Mouse (Mus musculus) hindbrain, embryonic 15.5 days (tissue): ENCODE data around the gene Cdkal1. TPM values are rescaled to one million over a fixed set of nuclear protein-coding genes. Genes with fewer than 3 reads are reported as not detected.

Source experiments
- ATAC-seq: fragments of 200-750 bp; cut with Nextera tagmentation; 2 replicates; pipeline ENCODE4 v1.8.0; 2017; ENCODE audit warnings: low read depth, moderate number of reproducible peaks, moderate TSS enrichment; ENCODE audit not compliant: low FRiP score
- H3K27ac ChIP-seq: fragments of 300-500 bp; sonication (generic); replicated peaks from 2 replicates; pipeline ENCODE4 v1.5.1; 2015; ENCODE audit warnings: mild to moderate bottlenecking, inconsistent platforms
- H3K27me3 ChIP-seq: fragments of 300-500 bp; sonication (generic); 2 replicates; pipeline ENCODE4 v1.6.1; 2015; ENCODE audit warnings: control low read depth, inconsistent platforms
- H3K36me3 ChIP-seq: fragments of 300-500 bp; sonication (generic); 2 replicates; pipeline ENCODE4 v1.6.1; 2015; ENCODE audit warnings: control low read depth, inconsistent platforms
- H3K4me1 ChIP-seq: fragments of 300-500 bp; sonication (generic); replicated peaks from 2 replicates; pipeline ENCODE4 v1.6.1; 2015; ENCODE audit warnings: control low read depth, inconsistent platforms
- H3K4me2 ChIP-seq: fragments of 300-500 bp; sonication (generic); 2 replicates; pipeline ENCODE4 v1.6.1; 2015; ENCODE audit warnings: moderate library complexity, mild to moderate bottlenecking, inconsistent platforms
- H3K4me3 ChIP-seq: fragments of 300-500 bp; sonication (generic); 2 replicates; pipeline ENCODE4 v1.5.1; 2015; ENCODE audit warnings: mild to moderate bottlenecking, inconsistent platforms
- H3K9ac ChIP-seq: fragments of 300-500 bp; sonication (generic); 2 replicates; pipeline ENCODE4 v1.6.1; 2015; ENCODE audit warnings: inconsistent platforms
- H3K9me3 ChIP-seq: fragments of 300-500 bp; sonication (generic); 2 replicates; pipeline ENCODE4 v1.6.1; 2016; ENCODE audit warnings: control low read depth, inconsistent platforms
- WGBS: fragments of 180-500 bp; shearing (Covaris S2); methylation state at CpG from one replicate; pipeline ENCODE4 v1.1.7; 2015; 5-methylcytosine and 5-hydroxymethylcytosine counted together
- polyA plus RNA-seq: library from polyadenylated mRNA; unstranded; fragments of >200 nt; fragmentation: Nextera tagmentation; extraction: Ambion mirVana; gene quantifications from 2 replicates; pipeline ENCODE4 v1.2.1, GENCODE M21; 2015

The Cdkal1 gene
- polyA plus RNA-seq, 1 experiment from 2014 or later: 20.2 TPM

DNA sequence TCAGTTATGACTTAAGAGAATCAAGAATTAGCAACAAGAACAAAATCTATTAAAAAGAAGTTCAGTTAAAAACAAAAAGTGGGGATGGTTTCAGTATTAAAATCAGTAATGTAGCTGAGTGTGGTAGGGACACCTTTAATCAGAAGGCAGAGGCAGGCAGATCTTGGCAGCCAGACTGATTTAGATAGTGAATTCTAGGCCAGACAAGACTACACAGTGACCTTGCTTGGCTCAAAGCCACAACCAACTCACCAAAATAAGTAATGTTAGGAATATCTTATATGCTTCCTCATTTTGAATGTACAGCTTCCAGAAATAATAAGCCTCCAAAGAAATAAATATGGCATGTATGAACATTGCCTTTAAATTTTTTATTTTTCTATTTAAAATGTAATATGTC lies 301.7 kb downstream of the Cdkal1 start:
- no peak overlapping the region for H3K4me2 ChIP-seq
- no peak overlapping the region for H3K27ac ChIP-seq
- no peaks in the 10 kb centered on the region for H3K36me3 ChIP-seq
- no peaks in the 10 kb centered on the region for H3K27me3 ChIP-seq
- H3K9me3 ChIP-seq: no peaks in the 10 kb centered on the region
- no peak for ATAC-seq
- H3K4me1 ChIP-seq: peaks cover 9% of the 10 kb centered on the region; the same call in 1 of the 2 replicates
- no peak overlapping the region for H3K4me3 ChIP-seq
- no peak overlapping the region for H3K9ac ChIP-seq

DNA sequence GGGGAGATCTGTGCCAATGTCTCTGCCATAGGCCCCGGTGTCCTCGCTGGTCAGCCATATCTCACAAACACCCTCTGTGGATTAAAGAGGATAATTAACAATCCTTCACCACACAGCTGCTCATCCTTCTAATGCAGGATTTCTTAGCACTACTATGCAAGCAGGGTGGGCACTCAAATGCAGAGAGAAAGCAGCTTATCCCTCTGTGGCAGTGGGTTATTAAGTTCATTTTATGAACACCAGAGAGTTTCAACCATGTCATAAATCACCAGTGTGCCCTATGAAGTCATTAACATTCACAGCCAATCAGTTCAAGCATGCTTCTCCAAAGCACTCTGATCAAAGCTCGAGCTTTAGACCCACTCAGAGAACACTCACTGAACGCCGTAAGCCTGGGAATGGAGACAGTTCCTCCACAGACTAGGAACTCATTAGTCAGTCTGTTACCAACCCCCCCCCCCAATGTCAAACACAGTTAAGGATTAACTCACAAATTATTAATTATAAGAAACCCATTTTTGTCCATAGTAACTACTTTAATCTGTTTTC lies 303.1 kb downstream of the Cdkal1 start:
- Histone ChIP-seq H3K4me1 (peaks cover 9% of the 10 kb centered on the region; the same call in 1 of the 2 replicates), H3K36me3 (no peaks in the 10 kb centered on the region), H3K4me2 (no peak overlapping the region), H3K27ac (no peak overlapping the region), H3K9ac (no peak overlapping the region), H3K27me3 (no peaks in the 10 kb centered on the region), H3K9me3 (no peaks in the 10 kb centered on the region), H3K4me3 (no peak overlapping the region)
- WGBS: 54% methylated on average over 5 of the region's 5 CpGs
- ATAC-seq: peak; percentile 45

DNA sequence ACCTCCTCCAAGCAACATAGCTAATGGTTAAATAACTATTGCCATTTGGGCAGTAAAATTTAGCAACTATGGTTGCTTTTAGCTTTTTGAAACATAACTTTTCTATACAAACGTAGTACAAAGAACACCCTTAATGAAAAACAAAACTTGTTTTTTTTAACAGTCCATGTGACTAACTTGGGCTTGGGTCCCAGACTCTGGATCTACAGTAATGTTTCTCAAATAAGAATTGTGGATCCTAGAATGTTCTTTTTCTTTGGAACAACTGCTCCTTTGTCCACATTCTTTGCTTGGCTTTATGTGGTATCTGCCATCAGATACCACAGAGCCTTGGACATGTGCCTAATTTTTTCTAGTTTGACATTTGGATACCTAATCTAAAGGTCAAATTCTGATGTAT lies 304.6 kb downstream of the Cdkal1 start:
- Histone ChIP-seq H3K4me1 (peaks cover 8% of the 10 kb centered on the region; the same call in 1 of the 2 replicates), H3K4me3 (no peak overlapping the region), H3K36me3 (no peaks in the 10 kb centered on the region), H3K9ac (no peak overlapping the region), H3K27ac (no peak overlapping the region), H3K27me3 (no peaks in the 10 kb centered on the region), H3K9me3 (no peaks in the 10 kb centered on the region), H3K4me2 (no peak overlapping the region)
- no peak for ATAC-seq
- 76% methylated on average over 1 of the region's 1 CpGs for WGBS

DNA sequence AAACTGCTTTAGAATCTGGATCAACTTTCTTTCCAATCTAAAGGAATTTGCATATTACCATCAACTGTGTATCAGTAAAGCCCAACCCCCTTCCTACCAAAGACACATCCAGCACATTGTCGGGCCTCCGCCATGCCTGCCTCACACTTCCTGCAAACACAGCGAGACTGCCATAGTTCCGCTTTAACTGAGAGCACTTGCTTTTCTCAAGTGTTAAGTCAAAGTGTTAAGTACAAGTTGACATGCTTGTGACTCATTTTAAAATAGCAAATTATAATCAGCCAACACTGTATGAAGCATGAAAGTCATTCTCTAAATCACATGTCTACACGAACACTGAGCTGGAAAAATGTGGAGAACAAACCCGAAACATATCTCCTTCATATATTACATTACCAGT lies 305.3 kb downstream of the Cdkal1 start:
- Histone ChIP-seq H3K36me3 (no peaks in the 10 kb centered on the region), H3K4me1 (peaks cover under 1% of the 10 kb centered on the region; the same call in 1 of the 2 replicates), H3K27ac (no peak overlapping the region), H3K9ac (no peak overlapping the region), H3K4me2 (no peak overlapping the region), H3K9me3 (no peaks in the 10 kb centered on the region), H3K4me3 (no peak overlapping the region), H3K27me3 (no peaks in the 10 kb centered on the region)
- WGBS: 95% methylated on average over 6 of the region's 6 CpGs
- no peak for ATAC-seq

DNA sequence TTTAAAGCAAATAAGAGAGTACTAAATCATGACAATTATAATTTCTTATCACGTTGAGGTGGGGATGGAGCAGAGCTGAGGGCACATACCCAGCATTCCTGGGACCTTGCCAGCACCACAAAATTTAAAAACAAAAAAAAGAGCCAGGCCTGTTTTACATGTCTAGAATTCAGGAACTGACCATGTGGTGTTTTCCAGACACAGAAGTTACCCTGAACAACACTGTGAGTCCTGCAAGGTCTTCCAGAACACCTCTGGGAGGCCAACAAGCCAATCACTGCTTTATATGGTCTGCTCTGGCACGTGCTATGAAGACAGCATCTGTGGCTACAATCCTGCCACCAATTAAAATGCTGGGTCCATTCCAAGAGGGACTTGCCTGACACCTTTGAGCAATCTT lies 305.7 kb downstream of the Cdkal1 start:
- ATAC-seq: no peak
- WGBS: 61% methylated on average over 2 of the region's 2 CpGs
- Histone ChIP-seq H3K4me3 (no peak overlapping the region), H3K27me3 (no peaks in the 10 kb centered on the region), H3K9ac (no peak overlapping the region), H3K4me2 (no peak overlapping the region), H3K4me1 (no peaks in the 10 kb centered on the region), H3K27ac (no peak overlapping the region), H3K36me3 (no peaks in the 10 kb centered on the region), H3K9me3 (no peaks in the 10 kb centered on the region)

DNA sequence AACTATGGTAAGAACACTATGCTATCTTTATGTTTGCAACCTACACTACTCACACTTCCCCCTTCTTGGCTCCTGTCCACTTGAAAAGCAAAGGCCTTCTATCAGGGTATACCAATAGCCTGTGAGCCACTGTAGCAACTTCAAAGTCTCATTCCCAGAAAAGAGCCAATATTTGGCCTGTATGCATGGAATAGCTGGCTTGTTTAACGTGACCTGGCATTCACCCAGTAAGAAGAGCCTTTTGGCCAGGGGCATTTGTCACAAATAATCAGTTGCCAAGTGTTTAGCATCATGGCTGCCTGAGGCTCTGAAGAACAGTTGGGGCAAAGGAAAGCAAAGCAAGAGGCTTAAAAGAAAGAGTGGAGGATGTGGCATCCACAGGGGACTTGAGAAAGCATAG lies 317.6 kb downstream of the Cdkal1 start:
- Histone ChIP-seq H3K9ac (no peak overlapping the region), H3K4me3 (no peak overlapping the region), H3K4me1 (no peaks in the 10 kb centered on the region), H3K36me3 (no peaks in the 10 kb centered on the region), H3K27me3 (no peaks in the 10 kb centered on the region), H3K4me2 (no peak overlapping the region), H3K9me3 (no peaks in the 10 kb centered on the region), H3K27ac (no peak overlapping the region)
- ATAC-seq: no peak
- 31% methylated on average over 1 of the region's 1 CpGs for WGBS

DNA sequence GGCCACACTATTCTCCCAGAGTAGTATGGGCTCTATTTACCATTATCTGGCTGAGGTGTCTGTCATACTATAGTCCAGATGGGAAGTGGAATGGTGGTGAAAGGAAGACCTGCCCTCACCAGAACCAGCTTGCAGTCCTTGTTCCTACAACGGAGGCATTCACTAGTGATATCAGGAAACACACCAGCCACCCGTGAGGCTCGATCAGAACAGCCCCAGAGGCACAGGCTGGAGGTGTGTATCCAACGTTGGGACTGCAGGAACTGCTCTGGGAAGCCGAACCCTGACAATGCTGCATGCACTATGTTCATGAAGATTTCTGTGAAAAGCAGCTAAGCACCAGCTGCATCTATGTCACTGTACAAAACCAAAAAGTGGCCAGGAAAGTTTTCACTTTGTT lies 321.9 kb downstream of the Cdkal1 start:
- Histone ChIP-seq H3K27ac (no peak overlapping the region), H3K4me2 (no peak overlapping the region), H3K27me3 (no peaks in the 10 kb centered on the region), H3K9me3 (no peaks in the 10 kb centered on the region), H3K36me3 (no peaks in the 10 kb centered on the region), H3K9ac (no peak overlapping the region), H3K4me3 (no peak overlapping the region), H3K4me1 (no peaks in the 10 kb centered on the region)
- ATAC-seq: no peak
- 83% methylated on average over 5 of the region's 5 CpGs for WGBS

DNA sequence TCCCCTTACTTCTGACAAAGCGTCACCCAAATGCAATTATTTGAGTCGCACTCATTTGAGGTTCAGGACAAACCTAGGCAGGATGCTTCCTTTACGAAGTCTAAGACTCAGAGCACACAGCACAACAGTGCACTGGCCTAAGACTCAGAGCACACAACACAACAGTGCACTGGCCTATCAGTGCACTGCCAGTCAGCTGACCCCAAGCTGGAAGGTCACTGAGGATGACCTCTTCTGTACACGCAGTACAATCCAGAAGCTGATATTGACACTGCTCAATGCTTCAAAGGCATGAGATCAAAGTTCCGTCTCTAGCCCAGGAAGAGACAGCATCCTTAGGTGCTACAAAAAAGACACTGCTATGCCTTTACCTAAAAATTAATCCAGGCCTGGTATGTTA lies 327.1 kb downstream of the Cdkal1 start:
- WGBS: 89% methylated on average over 5 of the region's 5 CpGs
- no peak for ATAC-seq
- H3K4me3 ChIP-seq: no peak overlapping the region

DNA sequence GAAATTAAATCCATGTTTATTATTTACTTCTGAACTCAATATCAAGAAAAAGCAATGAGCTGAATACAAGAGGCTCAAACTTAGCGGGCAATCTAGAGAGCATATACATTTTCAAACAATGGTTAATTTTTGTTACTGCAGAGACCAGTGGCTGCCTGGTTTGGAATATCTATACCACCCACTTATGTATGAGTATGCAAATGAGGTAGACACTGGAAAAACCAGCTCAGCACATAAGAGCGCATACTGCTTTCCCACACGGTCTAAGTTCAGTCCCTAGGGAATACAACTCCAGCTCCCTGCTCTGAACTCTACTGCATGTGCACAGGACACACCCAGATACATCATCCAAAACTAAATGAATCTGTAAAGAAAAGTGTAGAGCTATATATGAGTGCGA lies 334.2 kb downstream of the Cdkal1 start:
- Histone ChIP-seq H3K9me3 (no peaks in the 10 kb centered on the region), H3K9ac (no peak overlapping the region), H3K4me1 (no peaks in the 10 kb centered on the region), H3K27me3 (no peaks in the 10 kb centered on the region), H3K4me3 (no peak overlapping the region), H3K36me3 (no peaks in the 10 kb centered on the region), H3K4me2 (no peak overlapping the region), H3K27ac (no peak overlapping the region)
- WGBS: 82% methylated on average over 4 of the region's 4 CpGs
- ATAC-seq: no peak

More for the DNA sequence above, 327.1 kb downstream of the Cdkal1 start:
- Histone ChIP-seq H3K27ac (no peak overlapping the region), H3K9ac (no peak overlapping the region), H3K4me2 (no peak overlapping the region), H3K9me3 (no peaks in the 10 kb centered on the region), H3K27me3 (no peaks in the 10 kb centered on the region), H3K4me1 (no peaks in the 10 kb centered on the region), H3K36me3 (no peaks in the 10 kb centered on the region)

DNA sequence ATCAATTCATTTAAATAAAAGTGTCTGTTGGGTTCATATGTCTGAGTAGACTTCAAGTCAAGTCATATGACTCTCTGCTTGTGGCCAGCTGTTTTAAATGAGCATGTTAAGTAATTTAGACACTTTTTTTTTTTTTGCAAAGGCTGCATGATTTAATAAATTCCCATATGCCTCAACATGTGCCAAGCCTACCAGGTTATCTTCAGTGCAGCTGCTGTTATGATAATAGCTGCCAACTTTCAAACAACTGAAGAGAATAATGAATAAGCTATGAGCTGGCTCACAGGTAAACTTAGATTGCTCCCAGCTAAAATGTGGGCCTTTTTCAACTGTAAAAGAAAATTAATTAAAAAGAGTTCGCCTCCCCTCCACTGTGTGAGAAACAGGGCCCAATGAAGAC lies 341.4 kb downstream of the Cdkal1 start:
- no peaks in the 10 kb centered on the region for H3K4me1 ChIP-seq
- H3K4me3 ChIP-seq: no peak overlapping the region
- no peak overlapping the region for H3K27ac ChIP-seq
- H3K27me3 ChIP-seq: no peaks in the 10 kb centered on the region
- H3K36me3 ChIP-seq: no peaks in the 10 kb centered on the region
- H3K9ac ChIP-seq: no peak overlapping the region
- no peaks in the 10 kb centered on the region for H3K9me3 ChIP-seq
- H3K4me2 ChIP-seq: no peak overlapping the region
- 88% methylated on average over 1 of the region's 1 CpGs for WGBS
- no peak for ATAC-seq

DNA sequence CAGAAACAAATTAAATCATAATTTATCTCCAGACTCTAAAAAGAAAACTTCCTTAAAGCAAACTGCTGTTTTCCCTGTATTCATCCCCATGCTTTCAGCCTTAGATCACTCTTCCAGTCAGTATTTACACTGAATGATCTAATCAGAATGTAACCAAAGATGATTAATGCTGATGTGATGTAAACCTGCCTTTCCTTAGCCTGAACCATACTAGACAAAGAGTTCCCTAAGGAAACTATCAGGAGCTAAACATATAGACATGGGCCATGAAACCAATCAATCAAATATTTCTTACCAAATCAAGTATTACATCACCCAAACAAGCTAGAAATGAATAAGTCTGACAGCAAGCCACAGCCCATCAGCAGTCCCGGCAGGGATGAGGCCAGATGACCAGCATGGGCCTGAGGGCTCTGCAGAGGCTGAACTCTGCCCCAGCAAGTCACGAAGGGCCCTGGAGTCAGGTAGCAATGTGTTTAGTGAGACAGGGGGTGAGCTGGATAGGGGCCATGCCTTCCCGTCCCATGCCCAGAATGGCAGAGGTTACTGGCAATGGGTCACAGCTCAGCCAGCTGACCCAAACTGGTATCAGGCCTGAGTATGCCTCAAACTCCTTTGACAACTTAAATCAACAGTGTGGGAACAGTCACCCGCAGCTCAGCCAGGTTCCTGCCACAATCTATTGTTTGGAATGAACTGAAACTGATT lies 350.5 kb downstream of the Cdkal1 start:
- H3K9ac ChIP-seq: no peak overlapping the region
- no peaks in the 10 kb centered on the region for H3K27me3 ChIP-seq
- no peak overlapping the region for H3K27ac ChIP-seq
- no peaks in the 10 kb centered on the region for H3K36me3 ChIP-seq
- H3K4me2 ChIP-seq: no peak overlapping the region
- 42% methylated on average over 4 of the region's 4 CpGs for whole genome bisulfite sequencing
- ATAC-seq: no peak
- 0 out of 2 replicates have a peak, but pooled peaks cover 3% of the 10 kb centered on the region for H3K4me1 ChIP-seq
- no peaks in the 10 kb centered on the region for H3K9me3 ChIP-seq
- no peak overlapping the region for H3K4me3 ChIP-seq

DNA sequence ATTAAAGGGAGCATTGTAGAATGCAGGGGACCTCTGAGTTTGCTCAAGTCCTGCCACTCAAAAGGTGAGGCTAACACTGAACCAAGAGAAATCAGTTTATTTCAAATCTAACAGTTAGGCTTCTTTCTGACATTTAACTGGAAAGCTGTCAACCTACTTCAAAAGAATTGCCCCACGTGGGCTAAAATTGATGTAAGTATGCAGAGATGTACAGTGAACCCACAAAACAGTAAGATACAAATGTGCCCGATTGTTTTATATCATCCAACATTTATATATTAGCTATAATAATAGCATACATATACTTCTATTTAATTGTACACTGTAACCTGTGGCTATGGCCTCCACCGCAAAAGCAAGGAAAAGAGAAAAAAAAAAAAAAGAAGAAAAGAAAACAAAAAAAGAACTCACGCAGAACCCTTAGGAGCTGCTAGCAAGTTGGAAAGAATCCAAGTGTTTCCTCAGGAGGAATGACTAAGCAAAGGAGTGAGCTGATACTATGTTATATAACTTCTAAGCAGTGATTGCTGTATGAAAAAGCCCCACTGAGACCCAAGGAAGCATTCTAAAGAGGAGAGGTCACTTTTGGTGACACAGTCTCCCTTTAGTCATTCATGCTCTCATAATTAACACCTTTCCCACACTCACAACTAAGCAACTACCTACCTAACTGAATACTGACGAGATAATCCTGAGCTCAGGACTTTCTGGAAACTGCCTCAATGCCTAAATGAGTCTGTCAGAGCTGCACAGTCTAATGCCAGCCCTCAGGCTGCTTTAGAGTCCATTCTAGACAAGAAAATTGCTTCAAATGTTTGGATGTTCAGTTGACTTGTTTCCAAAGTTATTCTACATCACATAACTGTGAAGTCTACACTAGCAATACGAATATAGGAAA lies 352.1 kb downstream of the Cdkal1 start:
- no peak overlapping the region for H3K9ac ChIP-seq
- no peak overlapping the region for H3K4me2 ChIP-seq
- no peaks in the 10 kb centered on the region for H3K9me3 ChIP-seq
- no peak overlapping the region for H3K4me3 ChIP-seq
- 70% methylated on average over 6 of the region's 6 CpGs for WGBS
- ATAC-seq: no peak
- 0 out of 2 replicates have a peak, but pooled peaks cover 3% of the 10 kb centered on the region for H3K4me1 ChIP-seq
- no peaks in the 10 kb centered on the region for H3K27me3 ChIP-seq
- no peaks in the 10 kb centered on the region for H3K36me3 ChIP-seq
- H3K27ac ChIP-seq: no peak overlapping the region
